Mouse (Mus musculus) monocyte, adult 59 days (primary cell): Measurements from ENCODE around the gene Olfr699. TPM values are rescaled to one million over a fixed set of nuclear protein-coding genes. Genes with fewer than 3 reads are reported as not detected.

Experiments used
- total RNA-seq, 2 experiments: library from RNA; stranded (reverse); gene quantifications; one replicate each; pipeline ENCODE4 v1.2.4; 2023

Gene Olfr699
- not detected for total RNA-seq

GRCm38 (mm10) chr7:106793098-106793497, at the start of gene Olfr699:
Olfr699 (minus strand) TSS chr7:106793198.

GRCm38 (mm10) chr7:106833793-106834192, 40.8 kb upstream of the Olfr699 start, which contains the start of gene Olfr702:
Olfr702 (minus strand) TSS chr7:106833893.

DNA sequence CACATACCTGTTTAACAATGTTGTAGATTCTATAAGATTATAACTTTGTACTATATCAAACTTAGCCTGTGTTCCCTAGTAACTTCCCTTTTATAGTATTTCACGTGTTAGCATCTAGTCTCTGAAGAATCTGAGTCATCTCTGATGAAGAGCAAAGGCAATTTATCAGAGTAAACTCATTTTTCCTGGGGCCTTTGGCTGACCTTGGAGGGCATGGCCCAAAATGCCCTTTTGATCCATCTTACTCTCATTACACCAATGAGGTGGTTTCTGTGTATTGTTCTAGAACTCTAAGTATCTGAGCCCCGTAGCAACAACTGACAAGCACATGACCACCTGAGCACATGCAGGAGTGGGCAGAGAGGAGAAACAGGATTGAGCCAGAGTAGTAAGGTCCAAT, 20.8 kb upstream of the Olfr699 start, which contains the start of gene Olfr701:
TSS of gene Olfr701 (plus strand) at position 301 of the 400 bp plus-strand sequence.

DNA sequence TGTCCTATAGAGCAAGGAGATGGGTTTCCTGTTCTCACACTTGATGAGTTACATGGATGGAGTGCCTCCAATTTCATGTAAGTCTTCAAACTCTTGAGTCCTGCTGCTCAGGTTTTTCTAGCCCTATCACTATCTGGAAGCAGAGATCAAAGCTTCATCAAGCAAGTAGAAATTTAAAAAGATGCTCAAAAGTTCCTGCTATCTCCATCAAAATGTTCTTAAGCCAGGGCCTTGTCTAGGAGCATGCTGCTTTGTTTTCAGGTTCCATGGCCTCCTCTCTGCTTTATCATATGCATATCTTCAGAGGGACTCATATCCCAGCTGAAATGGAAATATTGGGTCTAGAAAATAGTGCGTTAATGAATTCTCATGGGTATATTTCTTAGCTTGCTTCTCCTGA, 15.7 kb upstream of the Olfr699 start, which contains the start of gene Olfr700:
TSS of gene Olfr700 (minus strand) at position 101 of the 400 bp plus-strand sequence.

DNA sequence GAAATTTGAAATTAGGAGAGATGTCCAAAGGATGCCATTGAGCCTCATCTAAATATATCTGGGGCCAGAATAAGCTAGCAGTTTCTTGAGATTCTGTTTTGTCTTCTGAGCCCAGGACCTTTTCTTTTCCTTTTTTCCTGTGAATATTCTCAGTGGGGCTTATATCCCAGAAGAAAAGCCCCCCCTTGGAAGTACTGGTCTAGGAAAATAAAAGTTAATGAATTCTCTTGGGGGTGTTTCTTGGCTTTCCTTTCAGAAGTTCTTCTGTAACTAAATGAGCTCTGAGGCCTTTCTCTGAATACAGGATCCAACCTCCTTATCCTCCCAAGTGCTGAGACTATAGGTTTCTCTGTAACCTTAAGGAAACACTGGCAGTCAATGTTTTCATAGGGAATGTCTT, 37.7 kb downstream of the Olfr699 start, which contains the start of gene Olfr698:
TSS of gene Olfr698 (minus strand) at position 101 of the 400 bp plus-strand sequence.

GRCm38 (mm10) chr7:106742343-106742742, 50.7 kb downstream of the Olfr699 start, which contains the start of gene Olfr697:
Olfr697 (minus strand) TSS chr7:106742443.

Other genes with a start within 250 kb of the Olfr699 start
- not detected for gene Olfr693, start 112.6 kb downstream of the Olfr699 start, total RNA-seq
- gene Olfr694, start 101.4 kb downstream of the Olfr699 start, total RNA-seq: not detected
- gene Olfr695, start 76.8 kb downstream of the Olfr699 start, total RNA-seq: not detected
- not detected for gene Olfr697, start 50.8 kb downstream of the Olfr699 start, total RNA-seq
- not detected for gene Olfr698, start 37.8 kb downstream of the Olfr699 start, total RNA-seq
- not detected for gene Olfr700, start 15.6 kb upstream of the Olfr699 start, total RNA-seq
- not detected for gene Olfr701, start 20.9 kb upstream of the Olfr699 start, total RNA-seq
- not detected for gene Olfr702, start 40.7 kb upstream of the Olfr699 start, total RNA-seq
- gene Olfr703, start 50.2 kb upstream of the Olfr699 start, total RNA-seq: not detected
- not detected for gene Olfr704, start 70.0 kb upstream of the Olfr699 start, total RNA-seq
- not detected for gene Olfr705, start 83.7 kb upstream of the Olfr699 start, total RNA-seq
- not detected for gene Olfr706, start 95.0 kb upstream of the Olfr699 start, total RNA-seq
- gene Olfr707, start 108.0 kb upstream of the Olfr699 start, total RNA-seq: not detected
- not detected for gene Olfr1532-ps1, start 114.8 kb upstream of the Olfr699 start, total RNA-seq
- under 1 TPM; 0.09 to 0.13 TPM for gene Olfr709-ps1, start 139.0 kb upstream of the Olfr699 start, total RNA-seq
- not detected for gene Olfr710, start 155.1 kb upstream of the Olfr699 start, total RNA-seq
- gene Olfr6, start 170.7 kb upstream of the Olfr699 start, total RNA-seq: not detected
- not detected for gene Olfr711, start 182.3 kb upstream of the Olfr699 start, total RNA-seq
- gene Olfr2, start 212.9 kb upstream of the Olfr699 start, total RNA-seq: not detected
- not detected for gene Olfr713, start 238.0 kb upstream of the Olfr699 start, total RNA-seq